Mouse (Mus musculus) heart, postnatal 0 days (tissue): ENCODE measurements at regions not wholly inside any gene's neighbourhood (a gene's known extent, or its start where the extent isn't known, plus 50 kb on each side); places are given as distances from the start of the nearest gene placed in this dataset.

Source experiments
- ATAC-seq: fragments of 200-750 bp; cut with Nextera tagmentation; 2 replicates; pipeline ENCODE4 v1.8.0; 2017; ENCODE audit warnings: low read depth, moderate number of reproducible peaks, moderate library complexity; ENCODE audit not compliant: insufficient read depth
- DNase-seq: peaks from one replicate; pipeline ENCODE4 v3.0.0-alpha.2; 2016; ENCODE audit warnings: low spot score
- H3K27ac ChIP-seq: fragments of 300-500 bp; sonication (generic); 2 replicates; pipeline ENCODE4 v1.5.1; 2014; ENCODE audit warnings: low read depth, mild to moderate bottlenecking
- H3K27me3 ChIP-seq: fragments of 300-500 bp; sonication (generic); 2 replicates; pipeline ENCODE4 v1.6.1; 2014; ENCODE audit warnings: low read length, mixed read lengths; ENCODE audit not compliant: control insufficient read depth, insufficient read depth
- H3K36me3 ChIP-seq: fragments of 300-500 bp; sonication (generic); replicated peaks from 2 replicates; pipeline ENCODE4 v1.6.1; 2014; ENCODE audit warnings: low read length, mixed read lengths; ENCODE audit not compliant: control insufficient read depth, insufficient read depth
- H3K4me1 ChIP-seq: fragments of 300-500 bp; sonication (generic); 2 replicates; pipeline ENCODE4 v1.6.1; 2014; ENCODE audit warnings: antibody characterized with exemption; ENCODE audit not compliant: control insufficient read depth, insufficient read depth
- H3K4me2 ChIP-seq: fragments of 300-500 bp; sonication (generic); 2 replicates; pipeline ENCODE4 v1.6.1; 2014; ENCODE audit warnings: low read depth, mild to moderate bottlenecking, low read length, moderate library complexity
- H3K4me3 ChIP-seq: fragments of 300-500 bp; sonication (generic); 2 replicates; pipeline ENCODE4 v1.5.1; 2014; ENCODE audit warnings: low read depth, low read length
- H3K9ac ChIP-seq: fragments of 300-500 bp; sonication (generic); replicated peaks from 2 replicates; pipeline ENCODE4 v1.6.1; 2014; ENCODE audit warnings: low read depth, low read length, mixed read lengths
- H3K9me3 ChIP-seq: fragments of 300-500 bp; sonication (generic); replicated peaks from 2 replicates; pipeline ENCODE4 v1.6.1; 2016; ENCODE audit warnings: low read length; ENCODE audit not compliant: control insufficient read depth
- CTCF ChIP-seq: IDR thresholded peaks from 2 replicates; pipeline ENCODE4 v1.5.1; 2016; ENCODE audit warnings: antibody characterized with exemption, control low read depth, low read depth
- EP300 ChIP-seq: IDR thresholded peaks from 2 replicates; pipeline ENCODE4 v1.6.1; 2016; ENCODE audit warnings: antibody characterized with exemption, low read depth
- WGBS: fragments of 180-500 bp; shearing (Covaris S2); extraction: QIAGEN DNeasy Blood & Tissue Kit; methylation state at CpG from one replicate; pipeline ENCODE4 v1.1.7; 2014; 5-methylcytosine and 5-hydroxymethylcytosine counted together

DNA sequence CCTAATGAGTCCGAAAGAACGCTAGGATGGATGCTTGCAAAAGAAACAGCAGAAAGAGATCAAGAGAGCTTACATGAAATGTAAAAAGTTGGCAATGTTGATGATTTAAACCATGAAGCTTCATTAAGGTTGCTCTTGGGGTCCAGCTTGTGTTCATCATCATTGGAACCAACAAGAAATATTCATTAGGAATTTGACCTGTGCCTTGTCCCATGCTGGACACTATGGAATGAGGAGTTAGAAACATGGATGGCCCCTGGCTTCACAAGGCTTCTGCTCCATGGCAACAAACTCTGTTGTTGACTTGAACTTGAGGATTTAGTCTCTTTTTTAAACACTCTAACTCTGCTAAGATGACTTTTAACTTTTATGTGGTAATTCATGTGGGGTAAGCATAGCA lies 159.0 kb upstream of the Gm11096 start:
- no peak overlapping the region for H3K27ac ChIP-seq
- no peak overlapping the region for H3K4me2 ChIP-seq
- no peak for DNase-seq
- no peaks in the 10 kb centered on the region for H3K36me3 ChIP-seq
- ATAC-seq, result no peak
- H3K27me3 ChIP-seq, result no peaks in the 10 kb centered on the region
- H3K9ac ChIP-seq, result no peak overlapping the region
- no peaks in the 10 kb centered on the region for H3K9me3 ChIP-seq
- TF ChIP-seq CTCF (no peak), EP300 (no peak)
- no peak overlapping the region for H3K4me3 ChIP-seq
- 82% methylated on average over 2 of the region's 2 CpGs for WGBS
- no peaks in the 10 kb centered on the region for H3K4me1 ChIP-seq

- Histone ChIP-seq H3K36me3 (no peaks in the 10 kb centered on the region), H3K9ac (no peak overlapping the region), H3K27me3 (no peaks in the 10 kb centered on the region), H3K9me3 (no peaks in the 10 kb centered on the region), H3K27ac (no peak overlapping the region), H3K4me1 (no peaks in the 10 kb centered on the region), H3K4me3 (no peak overlapping the region), H3K4me2 (no peak overlapping the region)
- no peak for DNase-seq
- 27% methylated on average over 1 of the region's 1 CpGs for WGBS
- TF ChIP-seq CTCF (no peak), EP300 (no peak)
- no peak for ATAC-seq
Measured at GRCm38 (mm10) chr17:81270235-81270634, 171.3 kb upstream of the Gm11096 start.

- ATAC-seq (no peak), DNase-seq (peak; percentile 20)
- TF ChIP-seq CTCF (no peak), EP300 (no peak)
- Histone ChIP-seq H3K9ac (no peak overlapping the region), H3K4me2 (no peak overlapping the region), H3K4me1 (no peaks in the 10 kb centered on the region), H3K36me3 (no peaks in the 10 kb centered on the region), H3K9me3 (no peaks in the 10 kb centered on the region), H3K27me3 (no peaks in the 10 kb centered on the region), H3K4me3 (no peak overlapping the region), H3K27ac (no peak overlapping the region)
- WGBS, result 53% methylated on average over 1 of the region's 1 CpGs
Measured at GRCm38 (mm10) chr17:81261957-81262356, 179.6 kb upstream of the Gm11096 start.

GRCm38 (mm10) chr17:81260036-81260435 lies 181.5 kb upstream of the Gm11096 start:
- DNase-seq (no peak), ATAC-seq (no peak)
- no peak overlapping the region for H3K9ac ChIP-seq
- TF ChIP-seq EP300, result no peak
- no peak for TF ChIP-seq CTCF
- H3K9me3 ChIP-seq, result no peaks in the 10 kb centered on the region
- no peak overlapping the region for H3K4me2 ChIP-seq
- H3K27me3 ChIP-seq, result no peaks in the 10 kb centered on the region
- H3K4me3 ChIP-seq, result no peak overlapping the region
- H3K36me3 ChIP-seq, result no peaks in the 10 kb centered on the region
- no peaks in the 10 kb centered on the region for H3K4me1 ChIP-seq
- H3K27ac ChIP-seq, result no peak overlapping the region
- 89% methylated on average over 1 of the region's 1 CpGs for WGBS

DNA sequence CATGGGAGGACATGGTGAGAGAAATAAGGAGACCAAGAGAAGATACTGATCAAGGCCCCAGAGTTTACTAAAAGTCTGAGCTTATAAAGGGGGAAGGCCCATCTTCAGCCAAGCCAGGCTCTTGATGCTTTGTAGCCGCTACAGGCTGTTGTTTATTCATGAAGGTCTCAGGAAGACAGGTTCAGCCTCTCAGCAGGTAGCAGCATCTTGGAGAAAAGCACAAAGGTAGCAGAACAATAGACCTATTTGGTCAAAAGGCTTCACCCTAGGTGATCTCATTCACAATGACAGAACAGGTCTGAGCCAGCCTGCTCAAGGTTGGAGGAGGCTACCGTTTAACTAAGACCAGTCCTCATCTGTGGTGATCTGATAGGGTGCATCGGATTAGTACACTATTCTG lies 185.5 kb upstream of the Gm11096 start:
- Histone ChIP-seq H3K4me2 (no peak overlapping the region), H3K9me3 (no peaks in the 10 kb centered on the region), H3K4me1 (no peaks in the 10 kb centered on the region), H3K4me3 (no peak overlapping the region), H3K27ac (no peak overlapping the region), H3K27me3 (no peaks in the 10 kb centered on the region), H3K9ac (no peak overlapping the region), H3K36me3 (no peaks in the 10 kb centered on the region)
- 72% methylated on average over 3 of the region's 3 CpGs for WGBS
- no peak for ATAC-seq
- TF ChIP-seq CTCF (no peak), EP300 (no peak)
- DNase-seq, result no peak

DNA sequence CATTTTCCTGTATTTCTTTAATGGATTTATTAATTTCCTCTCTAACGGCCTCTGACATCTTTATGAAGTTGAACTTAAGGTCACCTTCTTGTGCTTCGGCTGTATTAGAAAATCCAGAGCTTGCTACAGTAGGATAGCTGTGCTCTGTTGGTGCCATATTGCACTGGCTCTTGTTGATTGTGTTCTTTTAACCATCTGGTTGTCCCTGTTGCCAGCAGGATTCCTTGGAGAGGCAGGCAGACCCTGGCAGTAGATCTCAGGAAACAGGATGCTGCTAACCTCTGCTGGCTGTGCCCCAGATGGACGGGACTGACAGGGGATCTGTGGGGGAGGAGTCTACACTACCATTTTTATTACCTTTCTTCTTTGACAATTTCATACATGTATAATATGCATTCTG lies 185.9 kb upstream of the Thumpd2 start:
- H3K27ac ChIP-seq, result no peak overlapping the region
- H3K36me3 ChIP-seq, result no peaks in the 10 kb centered on the region
- H3K4me3 ChIP-seq, result no peak overlapping the region
- TF ChIP-seq EP300 (no peak), CTCF (no peak)
- ATAC-seq, result no peak
- WGBS, result 52% methylated on average over 3 of the region's 3 CpGs
- no peaks in the 10 kb centered on the region for H3K27me3 ChIP-seq
- no peaks in the 10 kb centered on the region for H3K4me1 ChIP-seq
- H3K9me3 ChIP-seq, result no peaks in the 10 kb centered on the region
- H3K9ac ChIP-seq, result no peak overlapping the region
- no peak for DNase-seq
- H3K4me2 ChIP-seq, result no peak overlapping the region
